In the genomic region with DNA sequence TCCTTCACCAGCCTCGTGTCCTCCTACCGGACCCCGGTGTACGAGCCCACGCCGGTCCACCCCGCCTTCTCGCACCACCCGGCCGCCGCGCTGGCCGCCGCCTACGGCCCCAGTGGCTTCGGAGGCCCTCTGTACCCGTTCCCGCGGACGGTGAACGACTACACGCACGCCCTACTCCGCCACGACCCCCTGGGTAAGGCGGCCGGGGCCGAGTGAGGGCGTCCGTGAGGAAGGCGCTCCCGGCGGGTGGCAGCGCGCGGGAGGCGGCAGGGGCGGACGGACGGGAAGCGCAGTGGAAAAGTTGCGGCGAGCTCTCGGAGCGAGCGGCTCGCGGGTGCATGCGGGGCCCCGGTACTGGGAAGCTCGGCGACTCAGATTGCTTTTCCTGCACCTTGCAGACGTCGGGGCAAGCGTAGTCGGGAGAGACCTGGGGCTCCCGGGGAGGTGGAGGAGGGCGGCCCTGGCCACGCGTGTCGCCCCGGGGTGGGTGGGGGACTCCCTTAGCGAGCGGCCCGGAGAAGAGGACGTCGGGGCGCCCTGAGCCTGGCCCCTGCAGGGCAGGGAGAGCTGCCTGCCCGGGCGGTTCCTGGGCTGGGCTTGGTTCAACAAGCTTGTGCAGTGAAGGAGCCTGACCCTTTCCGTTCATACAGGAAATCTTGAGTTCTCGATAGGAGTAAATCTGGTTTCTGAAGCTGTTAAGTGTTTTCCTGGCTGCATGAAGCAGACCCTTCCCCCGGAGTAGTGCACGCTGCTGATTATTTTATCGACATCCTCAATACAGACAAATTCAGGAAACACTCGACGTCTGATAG, we compare ENCODE assay signal across 8 mouse cellular contexts. TPM values are rescaled to one million over a fixed set of nuclear protein-coding genes. Genes with fewer than 3 reads are reported as not detected.
DNase-seq lines count a peak whose midpoint lies in the region; ATAC-seq and TF ChIP-seq lines count a peak whose summit lies in the region.

No protein-coding gene starts in this region.

- H3K4me2 ChIP-seq in liver, embryonic 15.5 days, result peak overlapping the region; percentile 79

- peak overlapping the region; percentile 66 for H3K9ac ChIP-seq in liver, embryonic 15.5 days

- peaks cover 77% of the 10 kb centered on the region for H3K27me3 ChIP-seq in liver, embryonic 15.5 days

- TF ChIP-seq POLR2A in bone marrow macrophage, adult 2 months (IDR thresholded peaks at IDR 0.05; ENCODE audit: borderline replicate concordance, low read depth, low read length), result no peak

- peak; percentile 32 for ATAC-seq in inflammation-experienced regulatory T-cells, adult 6 months
- ATAC-seq in liver, embryonic 15.5 days (ENCODE audit: insufficient read depth), result peak; percentile 52

- TF ChIP-seq CTCF in bone marrow macrophage, adult 2 months (IDR thresholded peaks at IDR 0.05; ENCODE audit: low read depth, low read length), result no peak

- peak; percentile 3 for DNase-seq in cerebellum, adult 11-12 months
- DNase-seq in cerebellum, postnatal 4 days (ENCODE audit: low spot score in 2 of 2), result no peak
- peak; percentile 23 for DNase-seq in gastrocnemius, postnatal 25 days
- peak; percentile 52 to 54 for DNase-seq in natural killer cell, adult 2 months (ENCODE audit: low spot score in 2 of 2)
- peak; percentile 14 to 70 for DNase-seq in urinary bladder, adult 18-20 months (ENCODE audit: low spot score in 2 of 2)

- H3K4me1 ChIP-seq in bone marrow macrophage, adult 2 months (ENCODE audit: control insufficient read depth, insufficient read depth, low read length), result peaks cover 15% of the 10 kb centered on the region
- peaks cover 38% of the 10 kb centered on the region for H3K4me1 ChIP-seq in liver, embryonic 15.5 days (replicated peaks)

- H3K4me3 ChIP-seq in bone marrow macrophage, adult 2 months (ENCODE audit: insufficient read depth, low read length), result peak overlapping the region; percentile 99
- H3K4me3 ChIP-seq in liver, embryonic 15.5 days (replicated peaks), result peak overlapping the region; percentile 66

- no peaks in the 10 kb centered on the region for H3K36me3 ChIP-seq in liver, embryonic 15.5 days (replicated peaks)

- WGBS in liver, embryonic 15.5 days (ENCODE audit: insufficient replicate concordance), result 1% methylated on average over 77 of the region's 77 CpGs

- H3K9me3 ChIP-seq in liver, embryonic 15.5 days (replicated peaks), result no peaks in the 10 kb centered on the region

- peak overlapping the region; percentile 99 for H3K27ac ChIP-seq in bone marrow macrophage, adult 2 months (ENCODE audit: insufficient read depth, low read depth, low read length)
- H3K27ac ChIP-seq in liver, embryonic 15.5 days (replicated peaks), result peak overlapping the region; percentile 84

RNA-seq across cellular contexts. Expression of a gene that starts 0.6 kb away (rescaled TPM):
- polyA plus RNA-seq in bone marrow macrophage, adult 2 months (2012; ENCODE audit: insufficient read depth, insufficient read length, missing spikeins), result 62.3 and 71.5 TPM in 2 replicates
- total RNA-seq in gastrocnemius, postnatal 25 days (2021), result 1 to 10 TPM; 1.0 to 2.8 TPM
- polyA plus RNA-seq in inflammation-experienced regulatory T-cells, adult 6 months (2017; shearing (Covaris generic)), result 1 to 10 TPM in 1 of 3 experiments, under 1 TPM in 1, not detected in 1; 0.31 to 1.8 TPM
- polyA plus RNA-seq in liver, embryonic 15.5 days (2015; fragmentation: Nextera tagmentation; extraction: Ambion mirVana), result 28.5 and 30.3 TPM in 2 replicates

RNA-seq across cellular contexts. Expression of a gene that starts 59.0 kb away (rescaled TPM):
- polyA plus RNA-seq in bone marrow macrophage, adult 2 months (2012; ENCODE audit: insufficient read depth, insufficient read length, missing spikeins), result 34.8 and 34.9 TPM in 2 replicates
- 1 to 10 TPM in 1 of 2 experiments, under 1 TPM in 1; 0.69 to 1.0 TPM for total RNA-seq in gastrocnemius, postnatal 25 days (2021)
- polyA plus RNA-seq in inflammation-experienced regulatory T-cells, adult 6 months (2017; shearing (Covaris generic)), result 10 to 100 TPM in 1 of 3 experiments, 1 to 10 TPM in 2; 2.5 to 67.9 (median 6.3) TPM
- polyA plus RNA-seq in liver, embryonic 15.5 days (2015; fragmentation: Nextera tagmentation; extraction: Ambion mirVana), result 53.0 and 53.3 TPM in 2 replicates

Comparison
In these comparisons a context has a peak if more than half of its experiments do, and no peak if none do; other contexts are left out.
1. DNase-seq: peak in cerebellum, adult 11-12 months (single experiment), gastrocnemius, postnatal 25 days (single experiment), natural killer cell, adult 2 months (2 of 2) and urinary bladder, adult 18-20 months (2 of 2); none in cerebellum, postnatal 4 days (0 of 2).
2. RNA of a gene that starts 0.6 kb away (polyA plus RNA-seq): 62.3 to 71.5 TPM in bone marrow macrophage, adult 2 months and 28.5 to 30.3 TPM in liver, embryonic 15.5 days; 0.31 to 1.8 TPM in inflammation-experienced regulatory T-cells, adult 6 months; every median in the first group is over 10 times any median in the second.